Mouse (Mus musculus): Measurements from ENCODE around the gene Tpcn2.

Tpcn2 gene

DNA sequence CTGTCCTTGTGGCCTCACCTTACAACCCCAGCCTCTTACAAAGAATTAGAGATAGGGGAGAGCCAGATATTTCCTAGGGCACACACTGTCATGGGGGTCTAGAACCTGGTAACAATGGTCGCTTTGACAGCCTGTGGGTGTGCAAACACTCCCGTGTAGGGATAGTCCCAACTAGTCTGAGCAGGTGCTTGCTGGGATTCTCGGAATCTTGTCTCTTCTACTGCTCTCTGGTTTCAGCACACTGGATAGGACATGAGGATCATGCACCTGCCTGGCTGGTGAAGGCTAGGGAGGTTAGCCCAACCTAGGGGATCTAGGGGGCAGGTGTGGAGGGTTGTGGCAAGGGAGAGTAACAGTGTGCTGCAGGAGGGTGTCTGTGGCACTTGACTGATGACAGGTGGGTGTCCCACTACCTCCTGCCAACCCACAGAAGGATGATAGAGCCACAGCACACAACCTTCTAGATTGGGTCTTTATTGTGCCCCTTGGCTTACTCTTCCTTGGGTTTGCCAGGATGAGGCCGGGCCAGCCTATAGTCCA lies 78.4 kb downstream of the Tpcn2 start:
- DNase-seq (ENCODE audit: low spot score in 2 of 2), result no peak

DNA sequence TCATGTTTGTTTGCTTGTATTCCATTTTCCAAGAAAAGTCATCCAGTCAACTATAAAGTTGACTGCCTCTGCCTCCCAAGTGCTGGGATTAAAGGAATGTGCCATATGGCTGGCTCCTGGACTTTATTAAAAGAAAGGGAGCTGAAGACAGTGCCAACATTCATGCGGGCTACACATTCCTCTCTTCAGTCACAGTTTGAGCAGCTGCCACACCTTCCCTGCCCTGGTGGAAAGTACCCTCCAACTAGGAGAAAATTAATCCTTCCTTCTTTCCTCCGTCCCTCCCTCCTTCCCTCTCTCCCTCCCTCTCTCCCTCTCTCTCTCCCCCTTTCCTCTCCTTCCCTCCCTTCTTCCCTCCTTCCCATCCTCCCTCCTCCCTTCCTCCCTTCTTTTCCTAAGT lies 84.1 kb downstream of the Tpcn2 start:
- DNase-seq (ENCODE audit: low spot score in 2 of 2), result no peak

DNA sequence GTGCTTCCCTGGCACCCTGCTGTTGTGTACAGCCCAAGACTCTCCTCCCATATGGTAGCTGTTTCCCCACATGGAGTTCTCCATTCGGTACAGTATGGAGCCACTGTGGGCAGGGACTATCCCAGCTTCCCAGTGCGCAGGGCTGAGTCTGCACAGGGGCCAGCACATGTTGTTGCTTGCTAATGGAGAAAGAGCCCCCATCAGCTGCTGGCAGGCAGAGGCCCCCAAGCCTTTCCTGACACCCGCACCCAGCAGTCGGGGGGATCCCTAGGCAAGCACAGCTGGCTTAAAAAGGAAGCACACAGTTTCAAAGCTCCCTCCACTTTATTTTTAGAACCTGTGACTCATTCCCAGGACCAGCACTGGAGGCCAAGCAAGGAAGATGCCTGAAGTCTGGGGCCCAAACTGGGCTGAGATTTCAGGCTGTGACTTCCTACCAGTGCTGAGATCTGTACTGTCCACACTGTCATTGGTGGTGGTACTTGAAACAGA lies 85.5 kb downstream of the Tpcn2 start:
- DNase-seq (ENCODE audit: low spot score in 2 of 2), result no peak

DNA sequence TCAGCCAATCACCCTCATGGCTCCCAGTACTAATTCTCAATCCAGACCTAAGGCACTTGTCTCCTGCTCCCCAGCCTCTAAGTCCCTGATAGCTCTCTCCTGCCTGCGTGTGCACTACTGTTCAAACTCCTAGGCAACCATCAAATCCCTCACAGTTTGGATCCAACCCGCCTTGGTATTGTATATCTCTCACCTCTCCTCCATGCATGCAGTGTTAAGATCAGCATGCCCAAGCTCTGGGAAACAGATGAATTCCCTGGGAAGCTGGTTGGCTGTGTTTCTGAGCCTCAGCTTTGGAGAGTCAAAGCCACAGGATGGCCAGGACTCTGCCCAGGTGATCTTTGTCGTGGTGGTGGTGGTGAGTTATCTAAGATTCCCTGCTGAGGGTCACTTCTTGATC lies 86.1 kb downstream of the Tpcn2 start:
- no peak for DNase-seq (ENCODE audit: low spot score in 2 of 2)

DNA sequence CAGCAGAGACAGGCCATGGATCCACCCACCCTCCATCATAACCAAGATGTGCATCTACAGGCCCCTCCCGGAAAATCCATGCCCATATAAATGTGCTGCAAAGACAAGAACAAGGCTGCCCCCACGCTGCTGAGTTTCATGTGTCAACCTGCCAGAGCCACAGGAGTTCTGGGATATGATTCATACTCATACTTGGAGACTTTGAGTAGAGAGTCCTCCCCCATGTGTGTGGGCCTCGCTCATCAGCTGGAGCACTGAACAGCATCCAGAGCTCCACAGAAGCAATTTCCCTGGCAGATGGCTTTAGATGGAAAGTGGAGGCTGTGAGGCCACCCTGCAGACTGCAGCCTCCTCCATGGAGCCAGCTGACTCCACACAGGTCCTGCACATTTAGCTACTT lies 86.8 kb downstream of the Tpcn2 start:
- DNase-seq (ENCODE audit: low spot score in 2 of 2), result peak in 1 of 2 experiments; percentile 40

DNA sequence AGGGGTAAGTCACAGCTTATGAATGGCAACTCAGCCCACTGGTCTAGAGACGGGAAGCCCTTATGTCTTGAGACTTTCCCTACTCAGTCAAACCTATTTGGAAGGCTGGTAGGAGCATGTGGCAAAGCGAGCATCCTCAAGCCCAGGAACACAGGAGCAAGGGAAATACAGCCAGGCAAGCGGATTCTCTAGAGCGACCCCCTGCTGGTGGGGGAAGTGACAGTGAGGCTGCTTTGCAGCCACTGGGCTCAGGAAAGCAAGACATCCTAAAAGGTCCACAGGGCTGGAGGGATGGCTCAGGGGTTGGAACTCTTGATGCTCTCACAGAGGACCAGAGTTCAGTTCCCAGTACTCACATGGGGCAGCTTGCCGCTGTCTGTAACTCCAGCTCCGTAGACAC lies 87.5 kb downstream of the Tpcn2 start:
- no peak for DNase-seq (ENCODE audit: low spot score in 2 of 2)

DNA sequence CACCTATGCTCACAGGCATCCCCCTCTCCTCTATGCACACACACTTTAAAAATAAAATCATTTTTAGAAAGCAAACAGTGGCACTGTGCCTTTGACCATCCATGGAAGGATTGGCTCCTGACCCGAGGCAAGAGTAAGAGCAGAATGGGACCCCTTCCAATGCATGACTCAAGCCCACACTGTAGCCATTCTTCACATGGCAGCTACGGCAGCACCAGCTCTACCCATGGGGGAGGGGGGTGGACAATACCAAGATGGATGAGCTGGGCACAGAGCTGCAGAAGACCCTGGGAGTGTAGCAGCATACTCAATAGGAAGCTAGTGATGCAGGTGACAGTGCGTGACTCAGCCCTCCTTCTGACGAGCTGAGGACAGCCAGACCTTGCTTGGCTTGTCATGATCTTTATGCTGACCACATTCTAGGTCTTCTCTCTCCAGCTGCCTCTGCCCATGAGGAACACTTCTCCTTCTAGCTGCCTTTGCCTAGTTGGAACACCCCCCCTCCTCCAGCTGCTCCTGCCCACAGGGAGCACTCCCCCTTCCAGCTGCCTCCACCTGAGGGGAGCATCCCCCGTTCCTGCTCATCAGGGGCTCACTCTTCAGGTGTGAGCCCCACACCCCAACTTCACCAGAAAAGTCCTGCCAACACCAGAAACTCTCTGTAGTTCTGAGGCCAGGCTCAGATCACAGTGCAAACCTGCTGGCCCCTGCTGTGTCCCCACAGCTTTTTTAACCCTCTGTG lies 88.5 kb downstream of the Tpcn2 start:
- DNase-seq (ENCODE audit: low spot score in 2 of 2), result no peak

DNA sequence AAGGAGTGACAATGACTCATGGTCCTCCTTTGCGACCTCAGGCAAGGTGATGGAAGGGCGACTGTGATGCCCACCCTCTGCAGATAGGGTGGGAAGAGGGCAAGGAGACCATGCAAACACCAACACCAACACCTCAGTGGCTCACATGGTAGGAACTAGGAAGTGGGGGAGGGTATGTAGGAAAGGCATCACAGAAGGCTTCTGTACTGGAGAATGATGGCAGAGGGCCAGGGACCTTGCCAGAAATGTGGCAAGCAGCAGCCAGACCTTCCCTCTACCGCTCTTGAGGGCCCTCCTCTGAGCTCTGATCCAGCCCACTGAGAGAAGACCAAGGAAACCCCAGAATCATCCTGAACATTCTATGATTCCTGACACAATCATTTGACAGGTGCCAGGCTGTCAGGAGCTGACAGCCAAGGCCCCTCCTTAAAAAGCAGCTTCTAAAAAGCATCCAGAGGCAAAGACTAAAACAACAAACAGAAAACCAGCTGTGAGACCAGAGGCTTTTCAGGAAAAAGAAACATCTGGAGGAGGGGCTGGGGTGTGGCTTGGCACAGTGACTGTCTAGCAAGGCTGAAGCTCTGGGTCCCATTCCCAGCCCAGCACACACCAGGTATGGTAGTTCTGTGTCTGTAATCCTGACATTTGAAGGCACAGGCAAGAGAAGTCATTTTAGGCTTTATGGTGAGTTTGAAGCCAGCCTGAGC lies 89.2 kb downstream of the Tpcn2 start:
- no peak for DNase-seq (ENCODE audit: low spot score in 2 of 2)

DNA sequence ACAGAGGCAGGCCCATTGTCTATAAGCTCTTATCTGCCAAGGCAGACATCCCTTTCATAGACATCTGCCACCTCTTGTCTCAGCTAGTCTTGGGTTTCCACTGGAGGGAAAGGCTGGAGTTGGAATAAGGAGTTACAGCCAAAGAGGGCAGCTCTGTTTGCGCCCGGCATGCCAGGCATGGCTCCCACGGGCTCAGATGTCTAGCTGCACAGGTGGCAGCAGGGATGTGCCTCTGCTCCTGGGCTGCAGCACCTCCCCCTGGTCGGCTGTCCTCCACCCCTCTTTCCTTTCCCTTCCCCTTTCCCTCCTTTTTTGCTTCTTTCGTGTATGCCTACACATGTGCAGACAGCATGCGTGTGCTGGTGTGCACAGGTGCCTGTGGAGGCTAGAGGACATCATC lies 91.0 kb downstream of the Tpcn2 start:
- DNase-seq (ENCODE audit: low spot score in 2 of 2), result no peak

DNA sequence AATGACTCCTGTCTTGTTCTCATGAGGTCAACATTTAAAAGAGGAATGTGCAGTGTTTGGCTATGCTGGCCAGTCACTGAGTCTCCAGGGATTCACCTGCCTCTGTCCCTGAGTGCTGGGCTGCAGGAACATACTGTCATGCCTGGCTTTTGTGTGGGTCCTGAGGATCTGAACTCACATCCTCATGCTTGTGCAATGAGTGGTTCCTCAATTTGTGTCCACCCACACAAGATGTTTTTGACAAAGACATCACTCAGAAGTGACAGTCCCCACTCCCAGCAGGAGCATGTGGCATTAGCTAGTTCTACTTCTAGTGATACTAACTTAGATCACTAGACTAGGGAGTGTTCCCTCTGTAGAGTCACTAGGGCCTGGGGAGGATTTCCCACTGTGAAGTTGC lies 93.3 kb downstream of the Tpcn2 start:
- no peak for DNase-seq (ENCODE audit: low spot score in 2 of 2)

DNA sequence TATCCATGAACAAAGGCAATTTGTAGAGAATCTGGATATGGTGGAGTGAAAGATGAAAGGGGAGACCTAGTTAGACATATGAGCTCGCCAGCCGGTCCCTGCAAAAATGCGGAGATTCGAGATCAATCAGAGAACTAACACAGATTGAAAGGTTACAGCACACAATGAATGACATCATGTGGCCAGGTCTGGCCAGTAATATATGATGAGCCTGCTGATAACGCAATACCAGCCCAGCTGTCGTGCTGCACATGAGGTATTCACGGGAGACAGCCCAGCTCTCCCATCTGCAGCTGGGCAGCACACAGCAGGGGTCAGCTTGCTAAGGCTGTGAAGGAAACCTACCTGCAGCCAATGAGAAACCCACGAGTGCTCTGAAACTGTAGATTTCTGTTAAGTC lies 94.5 kb downstream of the Tpcn2 start:
- no peak for DNase-seq (ENCODE audit: low spot score in 2 of 2)

DNA sequence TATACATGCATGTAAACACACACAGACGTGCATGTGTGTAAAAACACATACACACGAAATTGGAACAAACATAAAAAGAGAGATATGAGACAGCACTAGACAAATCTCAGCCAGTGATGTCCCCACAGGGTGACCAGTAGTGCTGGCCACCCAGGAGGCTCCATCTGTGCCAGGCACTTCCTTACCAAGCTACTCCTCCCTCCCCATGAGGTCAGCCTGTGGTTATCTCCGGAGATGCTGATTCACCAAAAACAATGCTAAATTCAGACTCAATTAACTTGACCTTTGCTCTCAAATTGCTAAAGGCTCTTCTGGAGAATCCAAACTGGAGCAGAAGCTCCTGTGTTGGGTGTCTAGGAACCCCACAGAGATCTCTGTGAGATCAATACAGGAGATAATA lies 96.0 kb downstream of the Tpcn2 start:
- DNase-seq (ENCODE audit: low spot score in 2 of 2), result no peak

DNA sequence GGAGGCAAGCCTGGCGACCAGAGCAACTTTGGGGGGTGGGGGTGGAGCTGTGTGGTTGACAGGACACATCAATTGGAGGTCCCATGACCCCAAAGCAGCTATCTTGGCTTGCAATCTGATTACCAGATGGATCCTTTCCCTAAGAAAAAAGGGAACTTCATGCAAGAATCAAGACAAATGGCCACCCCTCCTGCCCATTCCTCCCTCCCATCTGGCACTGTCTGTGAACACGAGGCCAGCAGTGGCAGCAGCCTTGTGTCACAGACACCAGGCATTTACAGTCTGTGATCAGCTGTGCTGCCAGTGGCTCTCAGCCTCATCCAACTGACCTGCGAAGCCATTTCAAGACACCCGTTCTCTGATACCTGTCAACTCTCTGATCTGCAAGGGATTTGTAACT lies 101.4 kb downstream of the Tpcn2 start:
- DNase-seq (ENCODE audit: low spot score in 2 of 2), result no peak

DNA sequence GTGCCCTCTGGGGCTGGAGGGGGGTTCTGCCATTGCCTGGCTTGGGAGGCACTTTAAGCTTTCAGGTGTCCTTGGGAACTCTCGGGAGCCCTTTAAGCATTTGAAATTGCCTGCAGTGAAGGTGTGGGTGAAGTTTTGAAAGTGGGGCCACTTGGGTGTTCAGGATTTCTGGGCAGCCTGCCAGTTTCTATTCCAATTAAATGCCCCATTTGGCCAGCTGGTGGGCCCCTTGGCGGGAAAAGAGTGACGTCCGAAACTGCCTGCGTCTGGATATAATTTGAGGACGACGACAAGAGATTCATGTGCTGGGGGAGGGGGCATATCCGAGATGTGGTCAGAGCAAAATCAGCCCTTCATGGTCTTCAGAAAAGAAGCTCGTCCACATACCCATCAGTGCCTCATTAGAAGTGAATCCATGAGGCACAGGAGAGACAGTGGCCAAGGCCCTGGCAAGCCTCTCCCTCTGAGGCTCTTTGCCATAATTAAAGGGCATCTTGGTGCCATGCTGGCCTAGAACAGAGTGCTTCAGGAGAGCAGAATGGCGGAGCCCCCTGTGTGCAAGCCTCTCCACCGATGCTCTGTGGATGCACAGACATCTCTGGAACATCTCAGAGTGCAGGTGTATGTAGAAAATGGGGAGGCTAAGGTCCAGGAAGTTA lies 102.3 kb downstream of the Tpcn2 start:
- DNase-seq (ENCODE audit: low spot score in 2 of 2), result no peak

DNA sequence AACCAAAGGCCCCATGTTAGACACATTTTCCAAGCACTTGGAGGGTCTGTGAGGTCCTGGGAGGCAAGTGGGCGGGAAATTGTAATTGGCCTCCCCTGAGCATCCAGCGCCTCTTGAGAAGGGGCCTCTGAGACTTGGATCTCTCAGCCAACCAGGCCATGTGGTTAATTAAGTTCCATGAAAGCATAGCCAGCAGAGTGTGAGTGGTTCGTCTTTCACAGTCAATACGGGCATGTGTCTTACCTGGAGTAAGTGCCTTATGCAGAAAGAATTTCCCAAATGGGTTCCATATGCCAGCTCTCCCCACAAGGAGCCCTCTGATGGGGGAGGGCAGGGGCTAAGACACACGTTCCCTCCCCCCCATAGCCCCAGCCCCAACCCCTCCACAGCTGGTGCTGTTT lies 104.1 kb downstream of the Tpcn2 start:
- no peak for DNase-seq (ENCODE audit: low spot score in 2 of 2)

DNA sequence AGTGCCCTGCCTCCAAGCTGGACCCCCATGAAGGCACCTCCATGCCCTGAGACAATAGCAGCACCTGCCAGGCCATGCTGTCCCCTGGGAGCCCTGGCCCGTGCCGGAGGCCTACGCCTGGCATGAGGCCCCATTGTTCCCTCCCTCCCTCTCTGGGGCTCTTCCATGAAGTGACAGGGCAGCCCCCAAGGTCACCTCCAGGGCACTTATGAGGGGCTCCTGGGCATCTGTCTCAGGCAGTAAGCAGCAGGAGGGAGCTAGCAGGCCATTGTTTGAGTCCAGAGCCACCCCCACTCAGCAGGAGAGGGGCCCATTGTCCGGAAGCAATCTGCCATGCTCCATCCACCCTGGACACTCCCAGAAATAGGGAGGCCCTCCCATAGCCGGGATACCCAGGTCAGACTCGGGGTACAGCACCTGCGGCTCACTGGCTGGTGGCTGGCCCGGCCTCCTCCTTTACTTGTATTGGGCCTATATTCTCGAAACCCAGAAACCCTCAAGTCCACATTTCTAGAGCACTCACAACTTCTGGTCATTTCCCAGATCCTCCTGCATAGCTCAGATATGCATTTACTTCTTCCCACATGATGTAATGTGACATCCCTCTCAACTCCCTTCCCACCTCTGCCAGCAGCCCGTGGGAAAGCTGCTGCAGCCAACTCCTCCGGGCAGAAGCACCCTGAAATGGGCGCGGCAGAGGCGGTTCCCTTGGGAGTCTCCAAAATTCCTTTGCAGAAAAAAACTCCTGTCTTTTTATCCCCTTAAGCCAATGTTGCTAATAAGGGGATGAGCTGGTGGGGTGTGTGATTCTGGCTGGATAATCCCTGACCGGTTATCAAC lies 106.8 kb downstream of the Tpcn2 start:
- DNase-seq (ENCODE audit: low spot score in 2 of 2), result no peak

DNA sequence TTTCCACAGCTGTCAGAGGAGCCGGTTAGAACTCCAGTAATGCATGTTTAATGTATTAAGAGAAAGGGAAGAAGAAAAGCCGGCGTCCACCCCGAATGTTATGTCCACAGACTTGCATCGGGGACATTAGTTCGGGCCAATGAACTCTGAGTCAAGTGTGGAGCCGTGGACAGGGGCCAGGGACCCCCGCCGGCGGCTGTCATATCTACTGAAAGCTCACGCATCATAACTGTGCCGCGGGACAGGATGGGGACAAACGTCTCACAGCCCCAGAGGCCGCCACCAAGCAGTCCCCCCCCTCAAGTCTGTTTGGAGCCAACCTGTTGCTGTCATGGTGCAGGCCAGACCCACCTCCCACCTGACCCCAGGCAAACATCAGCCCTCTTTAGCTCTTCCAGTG lies 110.2 kb downstream of the Tpcn2 start:
- no peak for DNase-seq (ENCODE audit: low spot score in 2 of 2)

DNA sequence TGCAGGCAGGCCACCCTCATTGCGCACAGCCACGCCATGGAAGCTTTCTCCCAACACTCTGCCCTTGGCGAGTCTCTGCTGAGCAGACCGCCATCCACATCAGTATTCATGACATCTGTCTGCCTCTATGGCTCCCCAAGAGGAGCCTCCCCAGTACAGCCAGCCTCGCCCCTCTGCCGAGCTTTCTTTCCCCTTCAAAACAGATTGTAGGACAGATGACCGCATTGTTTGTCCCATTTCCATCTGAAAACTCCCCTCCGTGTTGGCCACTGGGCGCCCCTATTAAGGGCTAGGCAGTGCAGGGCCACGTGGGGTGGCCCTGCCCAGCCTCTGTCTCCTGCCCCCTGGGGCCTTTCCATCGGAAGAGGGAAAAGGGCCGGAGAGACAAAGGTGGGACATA lies 110.7 kb downstream of the Tpcn2 start:
- DNase-seq (ENCODE audit: low spot score in 2 of 2), result no peak

DNA sequence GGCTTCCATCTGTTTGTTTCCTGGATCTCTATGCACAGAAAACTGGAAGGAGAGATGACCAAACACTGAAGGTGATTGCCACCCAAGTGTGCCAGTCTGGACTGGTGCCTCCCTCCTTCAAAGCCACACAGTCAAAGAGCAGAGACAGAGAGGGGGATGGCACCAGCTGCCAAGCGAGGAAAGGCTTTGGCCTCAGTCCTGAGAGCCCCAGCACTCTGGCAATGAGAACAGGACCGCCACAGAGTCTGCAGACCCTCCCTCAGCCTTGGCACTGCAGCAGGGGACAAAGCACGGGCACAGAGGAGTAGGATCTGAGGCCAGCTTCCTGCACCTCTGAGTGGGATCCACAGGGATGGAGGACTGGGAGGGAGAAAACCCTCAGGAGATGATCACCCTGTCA lies 114.1 kb downstream of the Tpcn2 start:
- no peak for DNase-seq (ENCODE audit: low spot score in 2 of 2)

DNA sequence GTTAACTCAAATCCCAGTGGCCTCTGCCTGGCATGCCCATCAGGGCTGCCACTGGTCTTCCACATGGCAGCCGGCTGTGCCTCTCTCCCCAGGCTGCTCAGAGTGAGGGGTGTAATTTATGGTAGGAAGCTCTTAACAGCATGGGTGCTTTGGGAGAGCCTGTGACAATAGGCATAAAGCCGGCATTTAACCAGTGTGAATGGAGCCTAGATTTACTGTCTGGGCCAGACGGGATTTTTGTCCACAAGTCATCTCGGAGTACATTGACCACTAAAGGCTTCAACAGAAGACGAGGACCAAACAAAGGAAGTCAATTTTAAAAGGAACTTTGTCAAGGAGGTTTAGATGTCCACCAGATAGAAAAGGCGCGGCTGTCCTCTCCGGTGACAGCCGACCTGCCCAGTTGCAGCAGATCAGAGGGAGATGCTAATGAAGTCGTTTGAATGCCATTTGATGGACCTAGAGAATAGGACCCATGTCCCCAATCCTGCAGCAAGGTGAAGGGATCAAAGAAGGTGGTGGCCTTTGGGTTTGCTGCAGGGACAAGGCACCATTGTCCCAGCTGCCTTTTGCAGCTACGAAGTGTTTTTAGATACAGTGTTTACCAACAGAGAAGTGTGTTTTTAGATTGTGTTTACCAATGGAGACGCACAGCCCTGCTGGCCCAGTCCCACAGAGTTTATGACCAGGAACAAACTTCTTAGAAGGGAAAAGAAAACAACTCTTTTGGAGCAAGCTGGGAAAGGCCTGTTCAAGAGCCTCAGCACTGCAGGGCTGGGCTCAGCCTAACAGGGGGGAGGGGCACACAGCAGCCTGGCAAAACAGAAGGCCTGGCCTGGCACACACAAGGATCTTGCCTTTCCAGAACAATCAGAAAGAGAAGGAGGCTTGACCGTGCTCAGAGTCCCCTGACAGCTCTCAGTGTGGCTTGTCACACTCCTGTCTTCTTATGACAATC lies 124.2 kb downstream of the Tpcn2 start:
- no peak for DNase-seq (ENCODE audit: low spot score in 2 of 2)

DNA sequence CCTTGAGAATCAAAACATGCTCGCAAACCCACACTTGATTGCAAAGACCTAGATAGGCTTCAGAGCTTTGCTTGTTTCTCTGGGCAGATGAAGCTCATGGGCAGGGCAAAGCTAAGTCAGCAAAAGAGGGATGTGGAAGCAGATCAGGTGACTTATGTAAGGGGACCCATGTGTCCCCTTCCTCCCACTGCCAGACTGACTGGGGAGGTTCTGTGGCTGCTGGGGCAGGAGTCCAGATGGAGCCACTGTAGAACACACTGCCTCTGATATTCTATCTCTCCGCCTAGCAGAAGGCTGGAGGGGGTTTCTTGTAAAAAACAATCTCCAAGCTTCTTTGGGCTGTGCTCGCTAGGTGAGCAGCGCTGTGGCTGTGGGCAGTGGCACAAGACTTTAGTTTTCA lies 128.1 kb downstream of the Tpcn2 start:
- DNase-seq (ENCODE audit: low spot score in 2 of 2), result no peak

All from urinary bladder, adult 18-20 months (tissue).